Mouse (Mus musculus) spleen, embryonic (tissue): ENCODE data around the gene Aff1.

Experiments used
- CTCF ChIA-PET: fragments of 350-600 bp; sonication (Branson Sonifier 250); formaldehyde crosslinking; loops from one replicate; lab custom pipeline; 2022; lab: Charles Lee

Aff1 gene

GRCm38 (mm10) chr5:103765758-103766431 lies 73.7 kb downstream of the Aff1 start:
- CTCF ChIA-PET, result interaction anchor here (0.8 to 1.0 kb wide), 2 partner anchors 10 to 18 kb away, joined by 3 to 9 read pairs; no protein-coding TSS in a partner anchor

- CTCF ChIA-PET, result interaction anchor here (1.0 kb wide), 1 partner anchor 53 kb away, joined by 3 read pairs; no protein-coding TSS in a partner anchor
Measured at GRCm38 (mm10) chr5:103766432-103766815, 74.2 kb downstream of the Aff1 start.

- CTCF ChIA-PET, result no interaction called here
Measured at GRCm38 (mm10) chr5:103768961-103769360, 76.8 kb downstream of the Aff1 start.

GRCm38 (mm10) chr5:103769701-103770100 lies 77.5 kb downstream of the Aff1 start:
- CTCF ChIA-PET, result no interaction called here

GRCm38 (mm10) chr5:103770447-103771222 lies 78.5 kb downstream of the Aff1 start:
- CTCF ChIA-PET, result interaction anchor here (0.7 kb wide), 1 partner anchor 1272 kb away, joined by 3 read pairs; no protein-coding TSS in a partner anchor

GRCm38 (mm10) chr5:103771380-103771779 lies 79.2 kb downstream of the Aff1 start:
- CTCF ChIA-PET, result no interaction called here

GRCm38 (mm10) chr5:103772252-103772651 lies 80.1 kb downstream of the Aff1 start:
- CTCF ChIA-PET, result no interaction called here

- CTCF ChIA-PET, result interaction anchor here (0.6 to 0.7 kb wide), 2 partner anchors 72 to 84 kb away, joined by 3 read pairs; no protein-coding TSS in a partner anchor
Measured at GRCm38 (mm10) chr5:103773100-103773552, 81.0 kb downstream of the Aff1 start.

- CTCF ChIA-PET, result interaction anchor here (0.6 kb wide), 2 partner anchors 16 to 57 kb away, joined by 4 read pairs; no protein-coding TSS in a partner anchor
Measured at GRCm38 (mm10) chr5:103774703-103775333, 82.6 kb downstream of the Aff1 start.

- CTCF ChIA-PET, result interaction anchor here (0.6 kb wide), 1 partner anchor 57 kb away, joined by 4 read pairs; no protein-coding TSS in a partner anchor
Measured at GRCm38 (mm10) chr5:103775429-103775828, 83.3 kb downstream of the Aff1 start.

- CTCF ChIA-PET, result no interaction called here
Measured at GRCm38 (mm10) chr5:103776842-103777241, 84.7 kb downstream of the Aff1 start.

- CTCF ChIA-PET, result interaction anchor here (0.6 kb wide), 1 partner anchor 18 kb away, joined by 3 read pairs; no protein-coding TSS in a partner anchor
Measured at GRCm38 (mm10) chr5:103777446-103777845, 85.3 kb downstream of the Aff1 start.

- CTCF ChIA-PET, result interaction anchor here (0.6 kb wide), 3 partner anchors 16 to 49 kb away, joined by 3 to 6 read pairs (median 3); no protein-coding TSS in a partner anchor
Measured at GRCm38 (mm10) chr5:103778314-103779117, 86.3 kb downstream of the Aff1 start.

- CTCF ChIA-PET, result interaction anchor here (0.7 to 0.9 kb wide), 2 partner anchors 37 to 67 kb away, joined by 3 to 7 read pairs; no protein-coding TSS in a partner anchor
Measured at GRCm38 (mm10) chr5:103779836-103780235, 87.7 kb downstream of the Aff1 start.

- CTCF ChIA-PET, result interaction anchor here (0.6 to 0.9 kb wide), 3 partner anchors 22 to 68 kb away, joined by 3 to 7 read pairs (median 4); no protein-coding TSS in a partner anchor
Measured at GRCm38 (mm10) chr5:103780266-103780665, 88.1 kb downstream of the Aff1 start.

GRCm38 (mm10) chr5:103780836-103781235 lies 88.7 kb downstream of the Aff1 start:
- CTCF ChIA-PET, result interaction anchor here (0.6 kb wide), 1 partner anchor 22 kb away, joined by 4 read pairs; no protein-coding TSS in a partner anchor

- CTCF ChIA-PET, result interaction anchor here (1.3 kb wide), 1 partner anchor 18 kb away, joined by 3 read pairs; no protein-coding TSS in a partner anchor
Measured at GRCm38 (mm10) chr5:103783086-103783668, 91.0 kb downstream of the Aff1 start.

- CTCF ChIA-PET, result interaction anchor here (0.5 kb wide), 1 partner anchor 88 kb away, joined by 6 read pairs; no protein-coding TSS in a partner anchor
Measured at GRCm38 (mm10) chr5:103786096-103786495, 93.9 kb downstream of the Aff1 start.

- CTCF ChIA-PET, result no interaction called here
Measured at GRCm38 (mm10) chr5:103788476-103788875, 96.3 kb downstream of the Aff1 start.

GRCm38 (mm10) chr5:103788976-103789375 lies 96.8 kb downstream of the Aff1 start:
- CTCF ChIA-PET, result no interaction called here
